12 mouse cellular contexts compared by ENCODE assay signal in the genomic region with DNA sequence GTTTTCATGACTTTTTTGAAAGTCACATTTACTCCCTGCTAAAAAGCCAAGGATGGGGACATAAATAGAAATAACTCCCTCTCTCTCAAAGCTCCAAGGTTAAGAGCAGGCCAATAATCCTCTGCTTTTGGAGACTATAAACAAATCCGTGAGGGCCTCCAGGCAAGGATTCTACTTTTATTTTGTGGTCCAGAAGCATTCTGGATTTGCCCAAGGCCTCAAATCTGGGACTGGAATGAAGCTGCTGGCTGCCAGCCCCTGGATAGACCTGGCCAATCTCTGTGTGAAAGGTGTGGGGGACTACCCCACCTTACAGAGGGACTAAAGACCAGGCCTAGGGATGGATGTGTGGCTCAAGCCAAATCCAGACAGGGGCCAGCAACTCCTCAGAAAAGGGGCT. TPM values are rescaled to one million over a fixed set of nuclear protein-coding genes. Genes with fewer than 3 reads are reported as not detected.
DNase-seq lines count a peak whose midpoint lies in the region; ATAC-seq and TF ChIP-seq lines count a peak whose summit lies in the region.
"Had no signal": no experiment of that assay in that cellular context is flagged by ENCODE, and none has a peak within 500 bp of the region (broad histone marks: within the 10 kb centered on the region; RNA-seq: fewer than 3 reads in every experiment).

No protein-coding gene starts in this region.

- peak; percentile 12 for DNase-seq in adrenal gland, postnatal 10 days
- DNase-seq in adrenal gland, adult 18-20 months (ENCODE audit: low spot score in 2 of 2): no peak
- DNase-seq in intestine, embryonic 14.5 days (ENCODE audit: low spot score): no peak
- no peak for DNase-seq in embryonic facial prominence, embryonic 10.5 days (ENCODE audit: low spot score)
- DNase-seq in limb, embryonic 11.5 days (ENCODE audit: low spot score): peak; percentile 25
- DNase-seq in midbrain, embryonic 14.5 days: no peak
- DNase-seq: thymus, postnatal 36 days had no signal

- H3K4me1 ChIP-seq in intestine, embryonic 14.5 days (replicated peaks; ENCODE audit: control insufficient read depth, insufficient read depth, low read length): peaks cover 24% of the 10 kb centered on the region
- H3K4me1 ChIP-seq in intestine, postnatal 0 days (replicated peaks; ENCODE audit: control insufficient read depth, insufficient read depth, low read length): 0 out of 2 replicates have a peak, but pooled peaks cover 5% of the 10 kb centered on the region
- peaks cover 44% of the 10 kb centered on the region for H3K4me1 ChIP-seq in embryonic facial prominence, embryonic 10.5 days
- H3K4me1 ChIP-seq in limb, embryonic 11.5 days (ENCODE audit: control insufficient read depth, insufficient read depth, low read length): peaks cover 27% of the 10 kb centered on the region
- peaks cover 8% of the 10 kb centered on the region for H3K4me1 ChIP-seq in midbrain, embryonic 14.5 days (ENCODE audit: control insufficient read depth, insufficient read depth, low read length)

- H3K4me3 ChIP-seq in intestine, embryonic 14.5 days (ENCODE audit: low read depth, low read length): no peak overlapping the region
- no peak overlapping the region for H3K4me3 ChIP-seq in intestine, postnatal 0 days (ENCODE audit: low read depth, low read length)
- no peak overlapping the region for H3K4me3 ChIP-seq in embryonic facial prominence, embryonic 10.5 days
- H3K4me3 ChIP-seq in limb, embryonic 11.5 days (ENCODE audit: low read depth, low read length): no peak overlapping the region
- no peak overlapping the region for H3K4me3 ChIP-seq in midbrain, embryonic 14.5 days (replicated peaks; ENCODE audit: low read depth, low read length)
- H3K4me3 ChIP-seq: neural tube, embryonic 13.5 days had no signal

- no peaks in the 10 kb centered on the region for H3K27me3 ChIP-seq in intestine, embryonic 14.5 days (replicated peaks; ENCODE audit: control insufficient read depth, insufficient read depth, low read length)
- no peaks in the 10 kb centered on the region for H3K27me3 ChIP-seq in intestine, postnatal 0 days (replicated peaks; ENCODE audit: control insufficient read depth, insufficient read depth, low read length)
- H3K27me3 ChIP-seq in embryonic facial prominence, embryonic 10.5 days (replicated peaks; ENCODE audit: low read depth, poor library complexity, severe bottlenecking): no peaks in the 10 kb centered on the region
- H3K27me3 ChIP-seq in limb, embryonic 11.5 days (ENCODE audit: control insufficient read depth, insufficient read depth, low read length): no peaks in the 10 kb centered on the region
- H3K27me3 ChIP-seq in midbrain, embryonic 14.5 days (ENCODE audit: control insufficient read depth, insufficient read depth, low read length): no peaks in the 10 kb centered on the region
- H3K27me3 ChIP-seq: neural tube, embryonic 13.5 days had no signal

- WGBS in intestine, embryonic 14.5 days: 34% methylated on average over 1 of the region's 1 CpGs
- WGBS in intestine, postnatal 0 days: 53% methylated on average over 1 of the region's 1 CpGs
- WGBS in embryonic facial prominence, embryonic 10.5 days: 70% methylated on average over 1 of the region's 1 CpGs
- WGBS in limb, embryonic 11.5 days: 37% methylated on average over 1 of the region's 1 CpGs
- 69% methylated on average over 1 of the region's 1 CpGs for WGBS in midbrain, embryonic 14.5 days

- no peak overlapping the region for H3K9ac ChIP-seq in intestine, embryonic 14.5 days (ENCODE audit: low read length)
- H3K9ac ChIP-seq in intestine, postnatal 0 days (ENCODE audit: low read depth, low read length): no peak overlapping the region
- no peak overlapping the region for H3K9ac ChIP-seq in limb, embryonic 11.5 days (ENCODE audit: low read length)
- H3K9ac ChIP-seq in midbrain, embryonic 14.5 days (replicated peaks; ENCODE audit: low read length): no peak overlapping the region
- H3K9ac ChIP-seq: limb, embryonic 15.5 days; neural tube, embryonic 13.5 days had no signal

- TF ChIP-seq CTCF in intestine, postnatal 0 days (IDR thresholded peaks at IDR 0.05; ENCODE audit: low read depth): no peak

- ATAC-seq in intestine, embryonic 14.5 days (replicated peaks; ENCODE audit: low FRiP score, low TSS enrichment, low read depth): no peak
- ATAC-seq in intestine, postnatal 0 days: no peak
- no peak for ATAC-seq in limb, embryonic 11.5 days (ENCODE audit: insufficient number of reproducible peaks, low FRiP score, low TSS enrichment, low read depth)
- ATAC-seq in midbrain, embryonic 14.5 days (ENCODE audit: low FRiP score, low TSS enrichment): no peak
- no peak for ATAC-seq in megakaryocyte, adult 5-6 weeks (ENCODE audit: poor library complexity, severe bottlenecking)
- ATAC-seq: Patski had no signal

- no peak overlapping the region for H3K4me2 ChIP-seq in intestine, embryonic 14.5 days (ENCODE audit: low read length)
- H3K4me2 ChIP-seq in intestine, postnatal 0 days (replicated peaks; ENCODE audit: low read depth): no peak overlapping the region
- H3K4me2 ChIP-seq in limb, embryonic 11.5 days (ENCODE audit: low read depth, severe bottlenecking): no peak overlapping the region
- H3K4me2 ChIP-seq in midbrain, embryonic 14.5 days (ENCODE audit: low read length): no peak overlapping the region

- H3K9me3 ChIP-seq in intestine, embryonic 14.5 days (ENCODE audit: control insufficient read depth, low read length): no peaks in the 10 kb centered on the region
- H3K9me3 ChIP-seq in intestine, postnatal 0 days (ENCODE audit: control insufficient read depth): no peaks in the 10 kb centered on the region
- no peaks in the 10 kb centered on the region for H3K9me3 ChIP-seq in embryonic facial prominence, embryonic 10.5 days
- no peaks in the 10 kb centered on the region for H3K9me3 ChIP-seq in limb, embryonic 11.5 days (ENCODE audit: control insufficient read depth, low read length)
- H3K9me3 ChIP-seq in midbrain, embryonic 14.5 days (ENCODE audit: control insufficient read depth, low read length): no peaks in the 10 kb centered on the region
- H3K9me3 ChIP-seq: limb, embryonic 15.5 days; neural tube, embryonic 13.5 days had no signal

- H3K27ac ChIP-seq in intestine, embryonic 14.5 days (ENCODE audit: low read depth): peak overlapping the region; percentile 47
- no peak overlapping the region for H3K27ac ChIP-seq in intestine, postnatal 0 days (ENCODE audit: low read depth, low read length)
- peak overlapping the region; percentile 78 for H3K27ac ChIP-seq in embryonic facial prominence, embryonic 10.5 days (replicated peaks)
- no peak overlapping the region; the same call in 1 of the 2 replicates for H3K27ac ChIP-seq in limb, embryonic 11.5 days (replicated peaks; ENCODE audit: low read depth, low read length)
- H3K27ac ChIP-seq in midbrain, embryonic 14.5 days (replicated peaks; ENCODE audit: low read depth, low read length): no peak overlapping the region

- H3K36me3 ChIP-seq in intestine, embryonic 14.5 days (ENCODE audit: control insufficient read depth, insufficient read depth, low read length): no peaks in the 10 kb centered on the region
- H3K36me3 ChIP-seq in intestine, postnatal 0 days (ENCODE audit: control insufficient read depth, insufficient read depth): no peaks in the 10 kb centered on the region
- no peaks in the 10 kb centered on the region for H3K36me3 ChIP-seq in embryonic facial prominence, embryonic 10.5 days (replicated peaks)
- no peaks in the 10 kb centered on the region for H3K36me3 ChIP-seq in limb, embryonic 11.5 days (ENCODE audit: control insufficient read depth, insufficient read depth, low read length)
- no peaks in the 10 kb centered on the region for H3K36me3 ChIP-seq in midbrain, embryonic 14.5 days (ENCODE audit: control insufficient read depth, insufficient read depth, low read length)
- H3K36me3 ChIP-seq: limb, embryonic 15.5 days; neural tube, embryonic 13.5 days had no signal

RNA-seq across cellular contexts. Expression of gene Comtd1, which starts 54.1 kb away (rescaled TPM):
- 10 to 100 TPM; 39.1 to 45.7 TPM for total RNA-seq in adrenal gland, postnatal 10 days (2021)
- total RNA-seq in adrenal gland, adult 18-20 months (2021): 10 to 100 TPM; 60.4 to 63.9 TPM
- polyA plus RNA-seq in intestine, embryonic 14.5 days (2014; fragmentation: Nextera tagmentation; extraction: Ambion mirVana): 47.4 and 47.6 TPM in 2 replicates
- 67.3 and 70.5 TPM in 2 replicates for polyA plus RNA-seq in intestine, postnatal 0 days (2015; fragmentation: Nextera tagmentation; extraction: Ambion mirVana)
- polyA plus RNA-seq in embryonic facial prominence, embryonic 10.5 days (2016; fragmentation: Nextera tagmentation; extraction: Ambion mirVana): 17.4 and 18.3 TPM in 2 replicates
- polyA plus RNA-seq in limb, embryonic 11.5 days (2014; fragmentation: Nextera tagmentation; extraction: Ambion mirVana): 14.3 and 18.7 TPM in 2 replicates
- 38.8 and 55.7 TPM in 2 replicates for polyA plus RNA-seq in midbrain, embryonic 14.5 days (2014; fragmentation: Nextera tagmentation; extraction: Ambion mirVana)
- 8.0 and 14.3 TPM in 2 replicates for total RNA-seq in megakaryocyte, adult 5-6 weeks (2015)
- total RNA-seq in megakaryocyte, adult 5-6 weeks (2017): 0.89 and 5.4 TPM in 2 replicates

Comparison
In these comparisons a context has a peak if more than half of its experiments do, and no peak if none do; other contexts are left out.
1. DNase-seq: peak in adrenal gland, postnatal 10 days (single experiment) and limb, embryonic 11.5 days (single experiment); none in adrenal gland, adult 18-20 months (0 of 2), intestine, embryonic 14.5 days (single experiment), embryonic facial prominence, embryonic 10.5 days (single experiment) and midbrain, embryonic 14.5 days (single experiment).
2. H3K27ac ChIP-seq: peak in intestine, embryonic 14.5 days (single experiment) and embryonic facial prominence, embryonic 10.5 days (single experiment); none in intestine, postnatal 0 days (single experiment), limb, embryonic 11.5 days (single experiment) and midbrain, embryonic 14.5 days (single experiment).